Mouse (Mus musculus): ENCODE measurements around the gene Gm9736.
"Not testable (repeated sequence)": the region's sequence is repeated elsewhere in the genome, so short reads cannot be mapped to it uniquely, and the experiment has no call there.

The Gm9736 gene

GRCm38 (mm10) chr10:77726186-77726585, 25.0 kb downstream of the Gm9736 start, which contains the start of gene Gm10100:
Gm10100 (plus strand) TSS chr10:77726486.
- no peak for DNase-seq (ENCODE audit: low spot score in 2 of 2)

- no peak for DNase-seq (ENCODE audit: low spot score in 2 of 2)
These were observed 26.3 kb downstream of the Gm9736 start for GRCm38 (mm10) chr10:77724855-77725254.

- DNase-seq (ENCODE audit: low spot score in 2 of 2): not testable (repeated sequence)
These were observed 30.9 kb downstream of the Gm9736 start, which contains the start of gene Krtap12-1 for GRCm38 (mm10) chr10:77720299-77720698. Krtap12-1 (plus strand) TSS chr10:77720599.

- DNase-seq (ENCODE audit: low spot score in 2 of 2): no peak
These were observed 35.6 kb downstream of the Gm9736 start, which contains the start of gene Gm10142 for GRCm38 (mm10) chr10:77715507-77715906. Gm10142 (plus strand) TSS chr10:77715807.

- DNase-seq (ENCODE audit: low spot score in 2 of 2): no peak
These were observed 37.4 kb downstream of the Gm9736 start for GRCm38 (mm10) chr10:77713734-77714133.

- not testable (repeated sequence) for DNase-seq (ENCODE audit: low spot score in 2 of 2)
These were observed 40.0 kb downstream of the Gm9736 start, which contains the start of gene Gm10024 for GRCm38 (mm10) chr10:77711157-77711556. Gm10024 (plus strand) TSS chr10:77711457.

GRCm38 (mm10) chr10:77709831-77710230, 41.3 kb downstream of the Gm9736 start:
- no peak for DNase-seq (ENCODE audit: low spot score in 2 of 2)

- no peak for DNase-seq (ENCODE audit: low spot score in 2 of 2)
These were observed 44.8 kb downstream of the Gm9736 start, which contains the start of gene Gm10272 for GRCm38 (mm10) chr10:77706326-77706725. Gm10272 (plus strand) TSS chr10:77706626.

Measured in left cerebral cortex, adult 9 months (tissue).